Mouse (Mus musculus) thymus, adult 18-20 months (tissue): ENCODE data around the gene Abcd2.

Source experiments
- DNase-seq, 2 experiments: peaks; one replicate each; pipeline ENCODE4 v3.0.0; 2022; ENCODE audit warnings: mixed read lengths in 2 of 2

Gene Abcd2

GRCm38 (mm10) chr15:91153311-91153710, 38.3 kb downstream of the Abcd2 start:
- no peak for DNase-seq

DNA sequence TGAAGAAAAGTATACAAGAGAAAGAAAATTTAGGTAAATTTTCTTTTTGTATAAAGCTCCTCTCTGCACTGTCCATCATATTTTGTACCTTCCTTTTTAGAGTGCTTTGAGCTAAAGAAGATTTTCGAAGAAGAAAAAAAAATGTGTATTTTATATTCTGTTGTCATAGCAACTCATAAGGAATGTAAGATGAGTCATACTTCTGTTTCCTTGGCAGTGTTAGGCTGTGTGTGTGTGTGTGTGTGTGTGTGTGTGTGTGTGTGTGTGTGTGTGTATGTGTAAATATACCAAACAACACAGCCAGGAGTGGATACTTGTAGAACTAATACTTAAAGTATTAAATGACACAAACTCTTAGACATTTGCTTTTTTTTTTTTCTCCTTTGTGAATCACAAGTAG, 39.0 kb downstream of the Abcd2 start:
- no peak for DNase-seq

GRCm38 (mm10) chr15:91124584-91124983, 67.0 kb downstream of the Abcd2 start:
- DNase-seq = no peak

DNA sequence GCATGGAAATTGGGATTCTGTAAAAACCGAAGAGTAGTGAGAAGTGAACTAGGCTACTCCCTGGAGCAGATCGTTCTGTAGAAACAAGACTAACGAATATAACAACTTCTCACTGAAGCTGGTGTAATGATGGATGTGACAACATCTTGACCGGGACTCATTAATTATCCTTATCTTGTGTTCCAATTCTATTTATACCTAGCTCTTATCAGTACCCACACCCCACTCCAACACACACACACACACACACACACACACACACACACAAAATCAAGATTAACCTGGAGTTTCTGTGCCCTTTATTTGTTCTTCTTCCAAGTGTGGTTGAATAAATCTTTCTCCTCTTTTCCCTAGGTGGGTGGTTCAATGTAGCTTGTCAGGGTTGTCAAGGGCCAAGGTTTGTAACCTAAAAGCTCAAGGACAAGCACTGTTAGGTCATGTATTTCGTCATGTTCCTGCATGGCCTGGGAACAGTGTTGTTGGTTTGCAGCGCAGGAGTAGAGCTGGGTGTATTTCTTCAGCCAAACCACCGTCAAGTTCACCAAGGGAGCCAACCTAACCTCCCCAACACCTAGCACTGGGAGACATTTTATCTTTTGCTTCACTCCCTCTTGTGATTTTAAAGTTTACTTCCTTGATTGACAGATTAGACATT, 78.9 kb downstream of the Abcd2 start:
- no peak for DNase-seq

- DNase-seq = no peak
Observed at GRCm38 (mm10) chr15:91108102-91108659, 83.4 kb downstream of the Abcd2 start.

GRCm38 (mm10) chr15:91104934-91105333, 86.7 kb downstream of the Abcd2 start:
- no peak for DNase-seq

- DNase-seq = no peak
Observed at GRCm38 (mm10) chr15:91104276-91104675, 87.3 kb downstream of the Abcd2 start.

DNA sequence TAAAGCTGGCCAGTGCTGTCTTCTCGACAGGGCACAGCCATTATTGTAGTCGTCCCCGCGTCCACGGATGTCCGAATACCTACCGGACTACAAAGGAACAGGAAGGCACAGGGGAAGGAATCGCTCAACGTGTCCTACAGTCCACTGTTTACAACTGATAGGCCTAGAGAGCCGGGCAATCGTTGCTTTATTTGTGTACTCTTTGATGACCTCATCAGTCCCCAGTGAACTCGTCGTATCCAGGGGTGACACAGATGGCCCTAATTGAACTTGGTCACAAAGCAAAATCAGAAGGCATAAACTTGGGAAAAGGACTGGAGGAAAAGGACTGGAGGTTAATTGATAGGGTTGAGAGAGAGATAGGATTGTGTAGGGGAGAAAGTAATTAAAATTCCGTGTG, 87.8 kb downstream of the Abcd2 start:
- no peak for DNase-seq

GRCm38 (mm10) chr15:91103305-91103704, 88.3 kb downstream of the Abcd2 start:
- no peak for DNase-seq

GRCm38 (mm10) chr15:91096606-91097005, 95.0 kb downstream of the Abcd2 start:
- DNase-seq = no peak
